Mouse (Mus musculus): ENCODE data around the gene Hoxd12.

The Hoxd12 gene
- long read RNA-seq, experiment 1: 0 reads
- long read RNA-seq, experiment 2: 0 reads

- intact Hi-C loops (cut with DNase I): loop anchor here (5.0 kb wide), 2 partner anchors 608 to 708 kb away; no protein-coding TSS in a partner anchor
Observed at GRCm38 (mm10) chr2:74674881-74675665, at the start of gene Hoxd12. TSS of gene Hoxd12 (plus strand) at chr2:74675013.

GRCm38 (mm10) chr2:74635412-74635811 lies 39.4 kb upstream of the Hoxd12 start:
- intact Hi-C loops (cut with DNase I): no loop called here

- intact Hi-C loops (cut with DNase I): no loop called here
Observed at GRCm38 (mm10) chr2:74642431-74642830, 32.4 kb upstream of the Hoxd12 start.

- intact Hi-C loops (cut with DNase I): no loop called here
Observed at GRCm38 (mm10) chr2:74645631-74646030, 29.2 kb upstream of the Hoxd12 start.

- intact Hi-C loops (cut with DNase I): no loop called here
Observed at GRCm38 (mm10) chr2:74647082-74647864, 27.5 kb upstream of the Hoxd12 start.

GRCm38 (mm10) chr2:74652996-74653340 lies 21.8 kb upstream of the Hoxd12 start:
- intact Hi-C loops (cut with DNase I): loop anchor here (10.0 kb wide), 1 partner anchor 1378 kb away; the partner anchor contains the start of gene Sp9

- intact Hi-C loops (cut with DNase I): loop anchor here (10.0 kb wide), 1 partner anchor 1379 kb away; the partner anchor contains the start of gene Sp9
Observed at GRCm38 (mm10) chr2:74653781-74654535, 20.9 kb upstream of the Hoxd12 start.

GRCm38 (mm10) chr2:74654743-74655419 lies 19.9 kb upstream of the Hoxd12 start:
- intact Hi-C loops (cut with DNase I): loop anchor here (10.0 kb wide), 1 partner anchor 1380 kb away; the partner anchor contains the start of gene Sp9

GRCm38 (mm10) chr2:74655420-74655781 lies 19.4 kb upstream of the Hoxd12 start:
- intact Hi-C loops (cut with DNase I): loop anchor here (10.0 kb wide), 1 partner anchor 1381 kb away; the partner anchor contains the start of gene Sp9

- intact Hi-C loops (cut with DNase I): loop anchor here (10.0 kb wide), 1 partner anchor 1381 kb away; the partner anchor contains the start of gene Sp9
Observed at GRCm38 (mm10) chr2:74655821-74656631, 18.8 kb upstream of the Hoxd12 start.

GRCm38 (mm10) chr2:74656632-74657021 lies 18.2 kb upstream of the Hoxd12 start:
- intact Hi-C loops (cut with DNase I): loop anchor here (10.0 kb wide), 1 partner anchor 1382 kb away; the partner anchor contains the start of gene Sp9

GRCm38 (mm10) chr2:74657251-74658023 lies 17.4 kb upstream of the Hoxd12 start:
- intact Hi-C loops (cut with DNase I): loop anchor here (10.0 kb wide), 1 partner anchor 1383 kb away; the partner anchor contains the start of gene Sp9

GRCm38 (mm10) chr2:74658024-74658666 lies 16.7 kb upstream of the Hoxd12 start:
- intact Hi-C loops (cut with DNase I): loop anchor here (10.0 kb wide), 1 partner anchor 1383 kb away; the partner anchor contains the start of gene Sp9

- intact Hi-C loops (cut with DNase I): loop anchor here (10.0 kb wide), 1 partner anchor 1384 kb away; the partner anchor contains the start of gene Sp9
Observed at GRCm38 (mm10) chr2:74658667-74659371, 16.0 kb upstream of the Hoxd12 start.

GRCm38 (mm10) chr2:74659507-74660005 lies 15.3 kb upstream of the Hoxd12 start, which contains the start of gene Evx2:
TSS of gene Evx2 (minus strand) at chr2:74659557.
- intact Hi-C loops (cut with DNase I): loop anchor here (5.0 to 10.0 kb wide), 2 partner anchors 357 to 1385 kb away; partner anchors contain the start of gene Sp9

- intact Hi-C loops (cut with DNase I): loop anchor here (5.0 kb wide), 1 partner anchor 358 kb away; no protein-coding TSS in a partner anchor
Observed at GRCm38 (mm10) chr2:74660421-74661375, 14.1 kb upstream of the Hoxd12 start.

All from adrenal gland (tissue).